Mouse (Mus musculus): ENCODE measurements around the gene Eef2. TPM values are rescaled to one million over a fixed set of nuclear protein-coding genes. Genes with fewer than 3 reads are reported as not detected.
A peak's percentile ranks its signal among the peaks of the same experiment; 100 is the strongest.

Gene Eef2
- polyA plus RNA-seq, 1 experiment from 2014 or later, result 637 TPM

GRCm38 (mm10) chr10:81140717-81141454, 35.5 kb upstream of the Eef2 start:
- Histone ChIP-seq H3K4me3 (no peak overlapping the region), H3K4me1 (peaks cover 53% of the 10 kb centered on the region), H3K27ac (replicated peaks) (no peak overlapping the region), H3K36me3 (peaks cover 22% of the 10 kb centered on the region), H3K9ac (replicated peaks) (0 out of 2 replicates have a peak overlapping the region, but pooled peaks have one; percentile 2), H3K27me3 (0 out of 2 replicates have a peak, but pooled peaks cover under 1% of the 10 kb centered on the region), H3K4me2 (replicated peaks) (no peak overlapping the region; the same call in 1 of the 2 replicates), H3K9me3 (no peaks in the 10 kb centered on the region)
- no peak for ATAC-seq (replicated peaks)
- 75% methylated on average over 10 of the region's 10 CpGs for WGBS

- Histone ChIP-seq H3K9me3 (no peaks in the 10 kb centered on the region), H3K27ac (replicated peaks) (no peak overlapping the region), H3K4me3 (no peak overlapping the region), H3K4me2 (replicated peaks) (no peak overlapping the region), H3K4me1 (peaks cover 50% of the 10 kb centered on the region), H3K9ac (replicated peaks) (no peak overlapping the region), H3K27me3 (no peaks in the 10 kb centered on the region), H3K36me3 (peaks cover 30% of the 10 kb centered on the region)
- no peak for ATAC-seq (replicated peaks)
- 86% methylated on average over 7 of the region's 7 CpGs for WGBS
Observed at GRCm38 (mm10) chr10:81141455-81142210, 34.8 kb upstream of the Eef2 start.

- H3K27ac ChIP-seq (replicated peaks), result peak overlapping the region; percentile 48
Observed at GRCm38 (mm10) chr10:81142551-81142981, 33.9 kb upstream of the Eef2 start.

GRCm38 (mm10) chr10:81143157-81143633, 33.2 kb upstream of the Eef2 start:
- H3K9ac ChIP-seq (replicated peaks), result no peak overlapping the region
- peaks cover 44% of the 10 kb centered on the region for H3K36me3 ChIP-seq
- peak overlapping the region; percentile 48 for H3K27ac ChIP-seq (replicated peaks)
- 93% methylated on average over 7 of the region's 7 CpGs for WGBS
- no peak overlapping the region for H3K4me3 ChIP-seq
- H3K4me1 ChIP-seq, result peaks cover 47% of the 10 kb centered on the region
- no peak for ATAC-seq (replicated peaks)
- H3K27me3 ChIP-seq, result no peaks in the 10 kb centered on the region
- H3K9me3 ChIP-seq, result no peaks in the 10 kb centered on the region
- H3K4me2 ChIP-seq (replicated peaks), result no peak overlapping the region

More at GRCm38 (mm10) chr10:81142551-81142981, 33.9 kb upstream of the Eef2 start:
- WGBS, result 71% methylated on average over 5 of the region's 5 CpGs
- peaks cover 38% of the 10 kb centered on the region for H3K36me3 ChIP-seq
- no peak for ATAC-seq (replicated peaks)
- no peak overlapping the region for H3K4me3 ChIP-seq
- H3K4me2 ChIP-seq (replicated peaks), result no peak overlapping the region
- no peaks in the 10 kb centered on the region for H3K27me3 ChIP-seq
- H3K4me1 ChIP-seq, result peaks cover 50% of the 10 kb centered on the region
- no peaks in the 10 kb centered on the region for H3K9me3 ChIP-seq
- H3K9ac ChIP-seq (replicated peaks), result no peak overlapping the region

- no peak for ATAC-seq (replicated peaks)
- H3K4me1 ChIP-seq, result peaks cover 40% of the 10 kb centered on the region
- no peaks in the 10 kb centered on the region for H3K9me3 ChIP-seq
- WGBS, result 95% methylated on average over 52 of the region's 52 CpGs
- H3K27me3 ChIP-seq, result no peaks in the 10 kb centered on the region
- no peak overlapping the region for H3K4me3 ChIP-seq
- H3K9ac ChIP-seq (replicated peaks), result no peak overlapping the region
- H3K36me3 ChIP-seq, result peaks cover 51% of the 10 kb centered on the region
- H3K4me2 ChIP-seq (replicated peaks), result no peak overlapping the region
- no peak overlapping the region for H3K27ac ChIP-seq (replicated peaks)
Observed at GRCm38 (mm10) chr10:81143845-81144437, 32.5 kb upstream of the Eef2 start.

GRCm38 (mm10) chr10:81144667-81145066, 31.8 kb upstream of the Eef2 start:
- Histone ChIP-seq H3K9me3 (no peaks in the 10 kb centered on the region), H3K4me3 (no peak overlapping the region), H3K27me3 (no peaks in the 10 kb centered on the region), H3K4me1 (peaks cover 32% of the 10 kb centered on the region), H3K4me2 (replicated peaks) (no peak overlapping the region), H3K36me3 (peaks cover 59% of the 10 kb centered on the region), H3K27ac (replicated peaks) (no peak overlapping the region), H3K9ac (replicated peaks) (no peak overlapping the region)
- no peak for ATAC-seq (replicated peaks)
- 93% methylated on average over 27 of the region's 27 CpGs for WGBS

GRCm38 (mm10) chr10:81145307-81145706, 31.1 kb upstream of the Eef2 start:
- Histone ChIP-seq H3K27ac (replicated peaks) (no peak overlapping the region), H3K4me3 (no peak overlapping the region), H3K9ac (replicated peaks) (no peak overlapping the region), H3K4me2 (replicated peaks) (no peak overlapping the region), H3K4me1 (peaks cover 26% of the 10 kb centered on the region), H3K36me3 (peaks cover 65% of the 10 kb centered on the region), H3K9me3 (no peaks in the 10 kb centered on the region), H3K27me3 (no peaks in the 10 kb centered on the region)
- 96% methylated on average over 6 of the region's 6 CpGs for WGBS
- no peak for ATAC-seq (replicated peaks)

- WGBS, result 92% methylated on average over 7 of the region's 7 CpGs
- peaks cover 67% of the 10 kb centered on the region for H3K36me3 ChIP-seq
- no peaks in the 10 kb centered on the region for H3K27me3 ChIP-seq
- ATAC-seq (replicated peaks), result no peak
- H3K4me2 ChIP-seq (replicated peaks), result no peak overlapping the region
- H3K4me1 ChIP-seq, result peaks cover 21% of the 10 kb centered on the region
- no peak overlapping the region for H3K4me3 ChIP-seq
- H3K9ac ChIP-seq (replicated peaks), result no peak overlapping the region
- H3K9me3 ChIP-seq, result no peaks in the 10 kb centered on the region
- H3K27ac ChIP-seq (replicated peaks), result no peak overlapping the region
Observed at GRCm38 (mm10) chr10:81145778-81146177, 30.7 kb upstream of the Eef2 start.

- WGBS, result 78% methylated on average over 4 of the region's 4 CpGs
- no peak for ATAC-seq (replicated peaks)
Observed at GRCm38 (mm10) chr10:81146296-81146695, 30.1 kb upstream of the Eef2 start.

GRCm38 (mm10) chr10:81151261-81151660, 25.2 kb upstream of the Eef2 start:
- Histone ChIP-seq H3K36me3 (peaks cover 73% of the 10 kb centered on the region), H3K27me3 (no peaks in the 10 kb centered on the region), H3K4me2 (replicated peaks) (no peak overlapping the region), H3K27ac (replicated peaks) (no peak overlapping the region), H3K4me3 (no peak overlapping the region), H3K9ac (replicated peaks) (no peak overlapping the region), H3K4me1 (no peaks in the 10 kb centered on the region), H3K9me3 (no peaks in the 10 kb centered on the region)
- WGBS, result 77% methylated on average over 6 of the region's 6 CpGs
- no peak for ATAC-seq (replicated peaks)

More at GRCm38 (mm10) chr10:81146296-81146695, 30.1 kb upstream of the Eef2 start:
- Histone ChIP-seq H3K9ac (replicated peaks) (no peak overlapping the region), H3K4me1 (peaks cover 16% of the 10 kb centered on the region), H3K36me3 (peaks cover 67% of the 10 kb centered on the region), H3K4me3 (no peak overlapping the region), H3K27ac (replicated peaks) (no peak overlapping the region), H3K9me3 (no peaks in the 10 kb centered on the region), H3K27me3 (no peaks in the 10 kb centered on the region), H3K4me2 (replicated peaks) (no peak overlapping the region)

GRCm38 (mm10) chr10:81152609-81153008, 23.8 kb upstream of the Eef2 start:
- Histone ChIP-seq H3K36me3 (peaks cover 74% of the 10 kb centered on the region), H3K27me3 (no peaks in the 10 kb centered on the region), H3K4me3 (no peak overlapping the region), H3K4me2 (replicated peaks) (no peak overlapping the region), H3K4me1 (no peaks in the 10 kb centered on the region), H3K9ac (replicated peaks) (no peak overlapping the region), H3K9me3 (no peaks in the 10 kb centered on the region), H3K27ac (replicated peaks) (no peak overlapping the region)
- 85% methylated on average over 12 of the region's 12 CpGs for WGBS
- no peak for ATAC-seq (replicated peaks)

GRCm38 (mm10) chr10:81154313-81154712, 22.1 kb upstream of the Eef2 start:
- Histone ChIP-seq H3K4me1 (no peaks in the 10 kb centered on the region), H3K4me3 (no peak overlapping the region), H3K27me3 (no peaks in the 10 kb centered on the region), H3K27ac (replicated peaks) (no peak overlapping the region), H3K9ac (replicated peaks) (no peak overlapping the region), H3K9me3 (no peaks in the 10 kb centered on the region), H3K4me2 (replicated peaks) (no peak overlapping the region), H3K36me3 (peaks cover 67% of the 10 kb centered on the region)
- 93% methylated on average over 12 of the region's 12 CpGs for WGBS
- ATAC-seq (replicated peaks), result no peak
